Mouse (Mus musculus) urinary bladder, adult 2 months (tissue): ENCODE measurements around the gene Itgb1bp1. TPM values are rescaled to one million over a fixed set of nuclear protein-coding genes. Genes with fewer than 3 reads are reported as not detected.

ENCODE experiments used
- DNase-seq: peaks from one replicate; pipeline ENCODE4 v3.0.0; 2022; ENCODE audit warnings: low spot score
- polyA plus RNA-seq: library from polyadenylated mRNA; depleted of rRNA; stranded (reverse); fragments of >200 nt; gene quantifications from 2 replicates; pipeline ENCODE4 v1.2.3, GENCODE M21; 2012; rRNA removed

The Itgb1bp1 gene
- polyA plus RNA-seq: 34.5 and 34.6 TPM in 2 replicates

DNA sequence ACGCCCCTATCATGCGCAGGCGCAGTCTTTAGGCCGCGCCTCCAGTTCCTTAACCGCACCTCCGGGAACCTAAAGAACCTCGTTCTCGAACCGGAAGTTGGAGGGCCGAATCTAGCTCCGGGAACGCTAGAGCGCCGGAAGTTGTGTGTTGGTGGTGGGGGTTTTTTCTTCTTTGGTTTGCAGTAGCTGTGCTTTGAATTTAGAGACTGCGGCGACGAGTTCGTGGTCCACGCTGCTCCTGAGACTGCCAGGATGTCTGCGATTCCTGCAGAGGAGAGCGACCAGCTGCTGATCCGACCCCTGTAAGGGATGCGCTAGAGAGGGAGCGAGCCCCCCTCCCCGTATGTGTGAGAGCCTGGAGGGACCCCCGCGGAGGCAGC lies at the start of gene Itgb1bp1:
Itgb1bp1 (minus strand) TSS at position 42 of the 380 bp plus-strand sequence.
- DNase-seq: no peak

DNA sequence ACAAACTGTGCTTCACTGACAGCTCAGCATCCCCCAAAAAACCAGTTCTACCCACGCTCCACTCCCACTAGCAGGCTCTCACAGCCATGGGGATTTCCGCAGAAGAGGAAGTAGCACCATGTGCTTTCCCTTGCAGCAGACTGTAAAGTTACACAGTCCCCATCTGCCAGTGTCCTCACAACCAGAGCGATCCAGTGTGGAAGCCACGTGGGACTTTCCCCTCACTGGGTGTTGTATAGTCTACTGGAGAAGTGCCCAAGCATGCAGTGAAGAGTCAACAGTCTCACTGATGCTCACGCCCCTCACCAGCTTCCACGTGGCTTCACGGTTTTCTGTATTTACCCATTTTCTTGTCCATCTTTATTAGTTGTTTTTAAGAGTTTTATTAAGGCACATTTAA lies 49.8 kb upstream of the Itgb1bp1 start:
- DNase-seq: no peak

DNA sequence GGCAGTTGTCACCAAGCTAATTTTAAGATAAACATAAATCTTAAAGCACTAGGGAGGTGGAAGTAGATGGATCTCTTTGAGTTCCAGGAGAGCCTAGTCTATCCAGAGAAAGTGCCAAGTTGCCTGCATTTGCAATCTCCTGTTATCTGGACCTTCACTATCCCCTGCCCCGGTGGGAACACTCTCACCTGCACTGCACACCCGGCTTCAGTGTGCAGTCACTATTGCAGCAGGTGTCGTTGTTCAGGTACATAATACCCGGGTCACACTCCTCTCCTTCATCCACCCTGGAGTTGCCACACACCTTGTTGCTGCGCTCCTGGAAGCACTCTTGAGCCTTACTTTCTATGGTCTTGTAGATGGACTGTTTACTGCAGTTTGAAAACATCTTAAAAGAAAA lies 47.7 kb upstream of the Itgb1bp1 start:
- no peak for DNase-seq

DNA sequence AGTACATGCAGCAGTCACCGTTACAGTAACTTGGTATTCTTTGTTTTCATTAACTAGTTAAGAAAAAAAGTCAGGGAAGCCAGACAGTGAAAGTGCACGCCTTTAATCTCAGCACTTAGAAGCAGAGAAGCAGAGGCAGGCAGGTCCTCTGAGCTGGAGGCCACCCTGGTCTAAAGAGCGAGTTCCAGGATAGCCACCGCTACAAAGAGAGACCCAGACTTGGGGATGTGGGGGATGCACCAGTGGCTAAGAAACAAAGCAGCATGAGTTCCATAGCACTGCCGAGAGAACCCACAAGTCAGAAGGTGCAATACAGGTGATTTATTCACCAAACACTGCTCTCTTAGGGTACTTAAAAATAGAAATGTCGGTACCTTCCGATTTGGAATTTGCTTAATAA lies 46.9 kb upstream of the Itgb1bp1 start:
- no peak for DNase-seq

DNA sequence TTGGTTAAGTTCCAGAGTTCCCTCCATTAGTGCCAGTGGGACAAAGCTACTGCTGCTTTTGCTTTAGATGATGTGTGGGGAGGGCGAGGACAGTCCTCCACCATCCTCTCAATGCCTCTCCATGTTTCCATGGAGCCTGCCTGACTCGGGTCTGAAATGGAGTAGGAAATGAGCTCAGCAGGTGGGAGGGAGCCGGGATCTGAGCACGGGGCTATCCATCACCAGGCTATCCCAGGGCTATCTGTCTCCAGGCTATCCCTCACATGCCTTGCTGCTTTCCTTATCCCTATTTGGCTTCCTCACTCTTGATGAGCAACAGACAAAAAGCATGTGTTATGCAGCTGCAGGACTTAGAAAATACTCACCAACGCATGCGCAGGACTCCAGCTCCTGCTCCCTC lies 45.6 kb upstream of the Itgb1bp1 start:
- no peak for DNase-seq

DNA sequence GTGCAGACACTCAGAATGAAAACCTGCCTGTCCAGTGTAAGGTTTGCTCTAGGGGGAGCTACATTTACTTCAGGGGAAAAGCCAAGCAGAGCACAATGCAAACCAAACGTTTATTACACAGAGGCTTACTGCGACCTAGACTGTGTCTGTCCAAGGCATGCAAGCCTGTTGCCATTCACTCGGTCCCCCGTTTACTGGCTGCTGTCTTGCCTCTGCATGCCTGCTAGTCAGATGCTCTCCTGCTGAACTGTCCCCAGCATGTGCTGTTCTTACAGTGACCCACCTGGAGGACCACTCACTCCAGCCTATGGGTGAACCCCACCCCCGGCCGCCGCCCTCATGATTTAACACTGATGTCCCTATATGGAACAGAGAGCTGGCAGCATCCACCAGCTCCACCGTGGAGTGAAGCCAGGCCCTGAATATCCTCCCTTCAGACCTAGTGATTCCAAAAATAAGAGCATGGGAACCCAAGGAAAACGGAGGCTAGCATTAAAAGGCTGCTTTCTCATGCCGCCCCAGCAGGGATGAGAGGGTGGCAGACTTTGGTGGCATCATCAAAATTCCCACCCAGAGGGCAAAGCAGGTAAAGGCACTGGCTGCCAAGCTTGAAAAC lies 45.0 kb upstream of the Itgb1bp1 start:
- DNase-seq: no peak

DNA sequence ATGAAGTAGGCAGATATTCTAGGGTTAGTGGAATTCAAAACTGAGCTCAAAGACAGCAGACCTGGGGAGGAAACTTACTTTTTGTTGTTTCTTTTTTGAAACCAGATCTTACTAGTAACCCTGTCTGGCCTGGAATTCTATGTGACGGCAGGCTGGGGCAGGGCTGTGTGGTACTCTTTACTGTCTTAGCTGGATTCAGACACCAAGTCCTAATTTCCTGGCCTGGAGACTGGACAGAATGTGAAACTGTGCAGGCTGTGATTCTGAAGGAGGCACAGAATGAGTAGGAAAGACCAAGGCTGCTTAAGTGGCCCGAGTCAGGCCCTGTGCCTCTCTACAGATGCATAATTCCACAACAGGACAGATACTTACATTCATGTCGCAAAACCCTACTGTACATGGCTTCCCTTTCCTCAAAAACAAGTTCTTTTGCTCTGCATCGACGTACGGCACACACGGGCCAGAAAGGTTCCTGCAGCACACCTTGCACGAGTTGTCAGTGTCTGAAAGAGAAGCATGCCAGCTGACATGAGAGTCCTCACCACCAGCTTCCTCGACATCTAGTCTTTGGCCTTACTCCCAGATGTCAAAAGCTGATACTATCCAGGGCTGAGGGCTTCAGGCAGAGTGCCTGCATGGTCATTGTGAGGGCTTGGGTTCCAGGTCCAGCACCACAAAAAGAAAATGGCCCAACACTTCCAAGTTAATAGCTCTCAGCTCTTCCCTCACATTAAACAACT lies 43.7 kb upstream of the Itgb1bp1 start:
- DNase-seq: no peak

DNA sequence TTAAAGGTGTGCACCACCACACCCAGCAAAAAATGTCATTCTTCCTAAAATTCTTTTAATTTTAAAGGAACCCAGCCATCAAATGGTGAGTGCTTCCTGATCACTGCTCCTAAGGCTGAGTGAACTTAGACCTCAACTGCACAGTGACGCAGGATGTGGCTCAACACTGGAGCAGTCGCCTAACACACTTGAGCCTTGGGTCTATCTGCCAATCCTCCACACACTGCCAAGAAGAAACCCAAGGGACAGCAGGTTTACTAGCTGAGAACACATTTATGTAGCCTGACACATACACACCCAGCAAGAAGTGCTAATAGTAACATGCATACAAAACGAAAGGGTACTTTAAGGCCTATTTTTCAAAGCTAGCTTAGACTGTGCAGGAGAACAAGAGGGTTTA lies 40.2 kb upstream of the Itgb1bp1 start:
- DNase-seq: no peak

DNA sequence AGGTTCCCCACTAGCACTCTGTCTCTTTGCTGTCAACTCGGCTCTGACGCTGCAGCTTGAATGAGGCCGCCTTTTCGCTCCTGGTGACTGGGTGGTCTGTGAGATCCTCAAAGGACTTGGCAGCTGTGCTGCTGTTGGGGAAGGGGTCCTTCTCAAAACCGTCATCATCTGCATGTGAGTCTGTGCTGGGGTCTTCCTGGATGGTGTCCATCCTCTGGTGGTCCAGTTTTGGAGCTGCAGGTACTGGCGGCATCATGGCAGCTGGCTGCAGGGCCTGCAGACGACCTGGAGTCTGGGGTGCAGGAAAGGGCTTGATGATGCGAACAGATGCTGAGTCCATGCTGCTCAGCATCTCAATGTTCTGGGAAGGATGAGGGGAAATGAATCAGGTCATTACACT lies 39.2 kb upstream of the Itgb1bp1 start:
- no peak for DNase-seq

DNA sequence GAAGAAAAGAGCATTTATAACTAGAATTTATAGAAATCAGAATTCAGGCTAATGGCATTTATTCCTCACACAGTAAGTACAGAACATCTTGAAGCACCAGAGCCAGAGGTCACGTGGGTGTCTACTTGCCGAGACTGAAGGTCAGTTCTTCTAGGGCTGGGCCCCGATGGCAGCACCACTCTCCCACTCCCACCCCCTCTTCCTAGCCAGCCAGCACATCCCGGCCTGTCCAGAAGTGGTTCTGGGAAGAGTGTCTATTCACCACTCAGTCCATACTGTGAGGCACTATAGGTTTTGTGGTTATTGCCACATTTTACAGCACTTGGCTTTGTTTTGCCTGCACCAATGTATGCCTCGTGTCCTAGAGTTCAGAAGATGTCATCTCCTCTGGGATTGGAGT lies 38.0 kb upstream of the Itgb1bp1 start:
- DNase-seq: no peak

DNA sequence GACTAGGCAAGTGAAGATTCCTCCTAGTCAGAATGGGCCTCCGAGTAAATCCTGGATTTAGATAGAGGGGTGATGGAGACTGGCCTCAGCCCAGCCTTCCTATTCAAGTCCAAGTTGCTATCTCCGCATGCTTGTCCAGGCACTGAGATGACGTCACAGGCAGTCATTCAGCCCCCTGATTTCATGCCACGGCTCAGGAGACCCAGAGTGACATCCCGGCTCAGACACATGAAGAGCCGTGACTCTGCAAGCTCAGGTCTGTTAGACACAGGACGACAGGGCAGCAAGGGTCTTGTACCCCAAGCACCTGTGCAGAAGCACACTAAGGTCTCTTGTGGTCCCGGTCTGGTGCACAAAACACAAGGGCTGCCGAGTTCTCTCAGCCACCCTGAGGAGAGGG lies 36.8 kb upstream of the Itgb1bp1 start:
- no peak for DNase-seq

DNA sequence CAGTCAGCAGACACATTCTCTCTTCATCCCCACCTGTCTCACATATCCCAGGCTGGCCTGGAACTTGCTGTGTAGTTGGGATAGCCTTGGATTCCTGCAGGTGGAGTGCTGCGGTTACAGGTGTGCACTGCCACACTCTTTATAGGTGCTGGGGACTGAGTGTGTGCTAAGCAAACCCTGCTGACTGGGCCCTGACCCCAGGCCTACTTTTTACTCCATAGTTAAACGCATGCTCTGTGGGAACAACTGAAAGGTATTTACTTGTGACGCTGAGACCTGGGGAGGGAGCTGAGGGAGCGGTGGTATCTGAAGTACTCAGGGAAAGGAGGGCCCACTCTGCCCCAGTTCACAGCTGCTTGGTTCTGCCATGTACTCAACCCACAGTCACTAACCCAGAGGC lies 36.2 kb upstream of the Itgb1bp1 start:
- DNase-seq: no peak

DNA sequence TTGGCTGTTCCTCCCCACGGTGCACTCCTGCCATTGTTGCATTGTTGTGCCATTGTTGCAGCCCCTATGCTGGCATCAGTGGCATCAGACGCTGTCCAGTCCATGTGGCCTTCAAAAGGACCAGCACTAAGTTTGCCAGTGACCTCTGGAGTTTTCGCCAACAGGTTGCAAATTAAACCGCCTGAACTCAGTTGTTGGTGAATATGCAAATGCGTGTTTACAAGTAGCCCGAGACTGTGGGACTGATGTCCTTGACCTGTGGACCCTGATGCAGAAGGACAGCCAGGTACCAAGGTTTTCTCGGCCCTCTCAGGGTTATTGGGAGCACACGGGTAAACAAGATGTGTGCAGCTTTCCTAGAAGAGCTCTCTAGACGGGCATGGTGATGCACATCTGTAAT lies 35.1 kb upstream of the Itgb1bp1 start:
- DNase-seq: no peak

DNA sequence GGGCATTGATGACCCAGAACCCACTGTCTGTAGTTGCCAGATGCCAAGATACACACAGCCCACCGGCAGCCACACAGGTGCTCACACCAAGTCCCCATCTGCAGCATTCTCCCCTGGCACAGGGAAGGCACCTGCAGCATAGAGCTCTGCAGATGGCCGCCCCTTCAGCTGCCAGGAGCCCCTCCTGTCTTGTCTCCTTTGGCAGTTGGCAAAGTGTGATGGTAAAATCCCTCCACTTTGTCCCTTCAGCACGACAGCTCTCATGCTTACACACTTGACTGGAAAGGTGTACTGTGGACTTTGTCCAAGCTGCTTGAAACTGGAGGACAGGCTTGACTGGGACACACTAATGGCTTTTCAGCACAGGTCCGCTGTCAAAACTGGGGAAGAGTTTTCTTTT lies 34.2 kb upstream of the Itgb1bp1 start:
- DNase-seq: no peak

DNA sequence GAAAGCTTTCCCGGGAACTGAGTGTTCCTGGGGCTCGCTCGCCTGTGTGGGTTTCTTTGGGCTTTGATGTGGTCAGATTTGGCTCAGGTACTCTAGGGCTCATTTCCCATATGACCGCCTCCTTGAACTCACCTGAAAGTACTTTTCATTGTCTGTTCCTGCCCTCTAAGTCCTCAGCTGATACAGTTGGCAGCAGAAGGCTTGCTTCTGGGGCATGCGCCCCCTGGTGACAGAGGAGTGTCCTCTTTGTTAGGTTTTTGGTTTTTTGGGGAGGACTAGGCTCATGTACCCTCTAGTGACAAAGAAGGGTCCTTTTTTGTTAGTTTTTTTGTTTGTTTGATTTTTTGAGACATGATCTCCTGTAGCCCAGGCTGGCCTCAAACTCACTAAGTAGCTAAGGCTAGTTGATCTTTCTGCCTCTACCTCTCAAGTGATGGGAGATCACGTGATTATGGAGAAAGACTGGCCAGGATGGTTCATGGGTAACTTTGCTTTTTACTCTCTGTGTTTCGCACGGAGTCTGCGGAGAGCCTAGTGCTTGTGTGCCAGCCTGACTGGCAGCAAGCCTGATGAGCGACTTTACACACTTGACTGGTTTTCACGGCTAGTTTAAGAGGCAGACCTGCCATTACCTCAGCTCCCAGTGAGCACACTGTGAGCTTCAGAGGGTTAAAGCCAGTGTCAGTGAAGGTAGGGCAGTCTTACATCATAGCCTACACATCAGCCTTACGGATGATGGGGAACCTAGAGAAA lies 32.2 kb upstream of the Itgb1bp1 start:
- no peak for DNase-seq

DNA sequence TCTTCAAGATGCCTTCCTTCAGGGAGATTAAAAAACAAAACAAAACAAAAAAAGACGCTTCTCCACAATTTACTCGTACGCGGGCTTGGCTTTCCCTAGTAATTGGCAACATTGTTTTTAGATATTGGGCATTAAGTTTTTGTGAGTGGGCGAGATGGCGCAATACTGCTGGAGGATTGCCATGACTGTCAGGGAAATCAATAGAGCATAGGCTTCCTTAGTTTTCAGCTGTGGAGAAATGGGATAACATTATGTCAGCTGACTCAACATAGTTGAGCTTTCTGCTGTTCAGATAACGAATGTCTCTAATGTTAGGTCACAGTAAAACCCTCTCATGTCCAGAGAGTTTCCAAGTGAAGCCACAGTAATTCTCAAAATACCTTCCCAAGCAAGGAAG lies 30.8 kb upstream of the Itgb1bp1 start:
- DNase-seq: no peak

DNA sequence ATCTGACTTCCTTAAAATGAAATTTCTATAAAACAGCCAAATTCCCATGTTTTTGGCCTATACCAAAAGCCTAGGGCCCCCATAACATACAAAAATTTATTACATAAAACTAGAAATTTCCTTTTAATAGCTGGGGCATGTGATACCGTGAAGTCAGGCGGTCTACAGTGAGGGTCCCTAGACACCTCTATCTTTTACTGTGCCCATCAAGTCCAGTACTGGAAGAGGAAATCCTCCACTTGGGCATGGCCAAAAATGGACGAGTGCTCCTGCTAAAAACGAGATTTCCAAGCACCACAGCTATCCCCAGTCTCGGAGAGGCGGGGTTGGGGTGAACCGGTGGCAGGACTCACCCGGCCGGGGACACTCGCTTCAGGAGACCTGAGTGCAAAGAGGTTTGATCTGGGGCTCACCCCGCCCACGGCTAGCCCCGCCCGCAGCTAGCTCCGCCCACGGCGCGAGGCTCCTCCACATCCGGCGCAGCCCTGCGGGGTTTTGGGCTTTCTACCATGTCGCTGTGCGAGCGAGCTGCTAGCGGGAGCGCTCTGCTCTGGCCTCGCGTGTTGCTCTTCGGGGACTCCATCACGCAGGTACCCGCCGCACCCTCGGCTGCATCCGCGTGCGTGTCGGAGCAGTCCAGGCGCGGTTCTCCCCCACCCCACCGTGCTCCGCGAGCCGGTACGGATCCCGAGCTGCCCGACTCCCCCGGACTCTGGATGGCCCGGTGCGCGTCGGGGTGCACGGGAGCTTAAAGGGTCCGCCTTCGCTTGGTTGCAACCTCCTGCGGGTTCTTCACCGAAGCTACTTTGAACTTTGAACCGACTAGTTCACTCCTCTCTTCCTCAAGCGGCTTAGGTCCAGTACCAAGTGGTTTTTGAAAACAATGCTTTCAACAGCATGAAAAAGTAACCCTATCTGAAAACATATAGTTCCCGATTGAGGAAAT lies 30.1 kb upstream of the Itgb1bp1 start, which contains the start of gene Iah1:
Iah1 (plus strand) TSS at position 467 of the 946 bp plus-strand sequence.
- DNase-seq: peak; percentile 79

DNA sequence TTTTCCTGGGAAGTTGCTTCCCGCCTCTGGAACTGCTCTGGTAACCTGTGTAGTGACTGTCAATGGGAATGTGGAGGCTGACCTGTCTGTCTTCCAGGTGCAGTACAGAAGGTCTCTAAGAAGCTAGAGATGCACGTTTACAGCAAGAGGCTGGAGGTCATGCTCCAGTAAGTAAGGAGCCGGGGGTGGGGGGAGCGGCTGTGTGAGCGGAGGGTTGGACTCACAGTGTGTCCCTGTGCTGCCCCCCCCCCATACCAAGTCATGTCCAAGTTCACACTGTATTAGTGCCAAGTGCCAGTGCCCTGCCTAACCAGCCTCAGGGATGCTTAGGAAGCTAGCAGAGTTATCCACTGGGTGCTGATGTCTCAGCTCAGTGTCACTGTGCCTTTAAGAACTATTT lies 26.1 kb upstream of the Itgb1bp1 start:
- DNase-seq: no peak

DNA sequence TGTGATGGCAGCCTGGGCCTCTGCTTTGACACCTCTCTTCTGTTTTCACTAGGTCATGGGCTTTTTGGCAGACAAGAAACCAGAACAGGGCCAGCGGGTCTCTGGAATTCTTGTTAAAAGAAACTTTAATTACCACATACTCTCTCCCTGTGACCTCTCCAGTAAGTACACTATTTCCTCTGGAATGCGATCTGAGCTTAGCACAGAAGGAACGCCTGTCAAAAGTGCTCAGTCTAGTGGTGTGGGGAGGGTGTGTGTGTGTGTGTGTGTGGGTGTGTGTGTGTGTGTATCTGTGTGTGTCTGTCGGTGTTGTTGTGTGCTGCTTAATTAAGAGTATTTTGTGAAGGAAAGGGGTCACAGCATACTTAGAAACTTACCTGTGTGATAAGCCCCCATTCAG lies 20.6 kb upstream of the Itgb1bp1 start:
- DNase-seq: no peak

DNA sequence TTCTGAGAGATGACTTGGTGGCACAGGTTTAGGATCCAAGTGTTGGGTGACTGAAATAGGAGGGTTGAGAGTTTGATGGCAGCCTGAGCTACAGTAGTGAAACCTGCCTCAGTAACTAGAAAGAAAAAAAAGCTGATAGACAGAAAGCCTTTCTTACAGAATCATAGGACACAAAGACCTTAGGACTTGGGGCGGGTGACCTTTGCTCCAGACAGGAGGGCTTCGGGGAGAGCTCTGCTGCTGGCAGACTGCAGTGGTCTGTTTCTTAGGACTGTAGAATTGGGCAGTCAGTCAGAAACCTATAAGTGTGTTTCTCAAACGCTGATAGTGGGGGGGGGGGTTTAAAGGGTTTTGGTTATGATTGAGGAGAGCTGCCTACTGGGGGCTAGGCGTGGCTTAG lies 19.7 kb upstream of the Itgb1bp1 start:
- DNase-seq: no peak

DNA sequence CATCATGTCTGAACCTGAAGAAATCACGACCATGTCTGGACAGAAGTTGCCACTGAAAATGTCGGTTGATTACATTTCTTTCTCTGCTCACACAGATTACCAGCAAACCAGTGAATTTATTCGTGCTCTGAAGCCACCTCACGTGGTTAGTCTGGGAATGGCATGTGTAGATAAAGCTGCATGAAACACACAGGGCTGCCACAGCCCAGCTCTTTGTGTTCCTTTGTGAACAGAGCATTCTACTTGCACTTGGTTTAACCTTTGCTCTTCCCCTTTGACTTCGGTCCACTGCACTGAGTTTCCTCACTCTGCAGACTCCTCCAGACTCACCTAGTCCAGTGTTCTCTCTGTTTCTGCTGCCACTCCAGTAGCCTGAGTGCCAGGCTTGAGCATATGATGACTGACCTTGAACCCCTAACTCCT lies 16.3 kb upstream of the Itgb1bp1 start:
- no peak for DNase-seq

DNA sequence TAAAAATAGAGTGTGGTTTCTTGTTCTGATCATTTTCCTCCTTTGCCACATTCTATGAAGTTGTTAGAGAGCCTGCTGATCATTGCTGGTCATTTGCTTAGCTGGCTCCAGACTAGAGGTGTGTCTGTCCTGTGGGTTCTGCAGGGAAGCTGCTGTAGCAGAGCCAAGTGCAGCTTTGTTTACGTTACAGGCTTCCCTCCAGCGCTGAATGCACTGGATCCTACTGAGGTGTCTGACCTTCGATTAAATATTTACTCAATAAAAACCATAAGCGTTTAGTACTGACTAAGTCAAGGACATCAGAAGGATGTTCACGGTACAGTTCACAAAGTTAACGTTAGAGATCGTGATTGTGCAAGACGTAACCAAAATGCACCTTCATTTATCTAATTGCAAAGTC lies 15.8 kb upstream of the Itgb1bp1 start:
- DNase-seq: no peak
